Comparison of ENCODE assay signal across 10 mouse cellular contexts in the genomic region with DNA sequence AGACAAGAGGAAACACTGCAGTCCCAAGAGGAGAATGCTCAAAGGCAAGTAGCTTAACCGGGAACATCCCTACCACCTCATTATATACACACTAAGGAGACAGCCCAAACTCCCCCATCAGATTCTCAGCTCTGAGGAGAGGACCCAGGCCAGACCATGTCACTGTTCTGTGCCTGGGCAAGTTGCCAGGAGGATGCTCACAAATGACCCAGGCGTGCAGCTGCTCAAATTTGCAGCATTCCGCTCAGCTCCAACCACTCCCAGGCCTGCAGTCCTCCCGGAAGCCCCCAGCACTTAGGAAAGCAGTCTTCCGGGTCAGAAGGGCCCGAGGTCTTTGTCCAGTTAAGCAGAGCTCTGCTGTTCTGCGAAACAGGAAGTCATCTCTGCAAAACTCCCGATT. TPM values are rescaled to one million over a fixed set of nuclear protein-coding genes. Genes with fewer than 3 reads are reported as not detected.
DNase-seq lines count a peak whose midpoint lies in the region; ATAC-seq and TF ChIP-seq lines count a peak whose summit lies in the region.
"Had no signal": no experiment of that assay in that cellular context is flagged by ENCODE, and none has a peak within 500 bp of the region (broad histone marks: within the 10 kb centered on the region; RNA-seq: fewer than 3 reads in every experiment).

No protein-coding gene starts in this region.

- no peak for TF ChIP-seq POLR2A in liver, adult 2 months (IDR thresholded peaks at IDR 0.05; ENCODE audit: extremely low read depth, insufficient read depth, low read length)

- peak overlapping the region; percentile 68 for H3K27ac ChIP-seq in intestine, embryonic 14.5 days (ENCODE audit: low read depth)
- no peak overlapping the region for H3K27ac ChIP-seq in intestine, postnatal 0 days (ENCODE audit: low read depth, low read length)
- no peak overlapping the region for H3K27ac ChIP-seq in embryonic facial prominence, embryonic 10.5 days (replicated peaks)
- no peak overlapping the region for H3K27ac ChIP-seq in liver, adult 2 months (replicated peaks; ENCODE audit: insufficient read depth, low read depth, low read length)
- H3K27ac ChIP-seq: neural tube, embryonic 12.5 days had no signal

- peak; percentile 78 for DNase-seq in intestine, embryonic 14.5 days (ENCODE audit: low spot score)
- DNase-seq in embryonic facial prominence, embryonic 10.5 days (ENCODE audit: low spot score) = peak; percentile 21
- peak; percentile 63 to 72 for DNase-seq in heart, postnatal 14 days
- DNase-seq in liver, adult 2 months (ENCODE audit: extremely low read depth, low read depth, low spot score) = peak; percentile 29
- DNase-seq in c-Kit-positive CD71-positive TER-119-positive erythroid progenitor cells, embryonic 14.5 days (ENCODE audit: low spot score) = no peak
- DNase-seq in urinary bladder, adult 2 months (ENCODE audit: low spot score) = no peak

- peaks cover 46% of the 10 kb centered on the region for H3K4me1 ChIP-seq in intestine, embryonic 14.5 days (replicated peaks; ENCODE audit: control insufficient read depth, insufficient read depth, low read length)
- H3K4me1 ChIP-seq in intestine, postnatal 0 days (replicated peaks; ENCODE audit: control insufficient read depth, insufficient read depth, low read length) = peaks cover 15% of the 10 kb centered on the region
- peaks cover 72% of the 10 kb centered on the region for H3K4me1 ChIP-seq in embryonic facial prominence, embryonic 10.5 days
- H3K4me1 ChIP-seq in liver, adult 2 months (ENCODE audit: control insufficient read depth, insufficient read depth, low read length) = peaks cover 23% of the 10 kb centered on the region

- H3K79me2 ChIP-seq in liver, adult 2 months (ENCODE audit: control insufficient read depth, insufficient read depth, low read length) = peaks cover 59% of the 10 kb centered on the region

- intact Hi-C loops in heart, postnatal 14 days (cut with DNase I) = no loop called here

- no peak for TF ChIP-seq CTCF in intestine, postnatal 0 days (IDR thresholded peaks at IDR 0.05; ENCODE audit: low read depth)
- no peak for TF ChIP-seq CTCF in liver, adult 2 months (IDR thresholded peaks at IDR 0.05; ENCODE audit: low read depth, low read length)

- no peak overlapping the region for H3K4me2 ChIP-seq in intestine, embryonic 14.5 days (ENCODE audit: low read length)
- H3K4me2 ChIP-seq in intestine, postnatal 0 days (replicated peaks; ENCODE audit: low read depth) = no peak overlapping the region
- H3K4me2 ChIP-seq: neural tube, embryonic 12.5 days had no signal

- ATAC-seq in intestine, embryonic 14.5 days (replicated peaks; ENCODE audit: low FRiP score, low TSS enrichment, low read depth) = peak; percentile 71
- ATAC-seq in intestine, postnatal 0 days = no peak
- no peak for ATAC-seq in inflammation-experienced regulatory T-cells, adult 6 months

- no peaks in the 10 kb centered on the region for H3K36me3 ChIP-seq in intestine, embryonic 14.5 days (ENCODE audit: control insufficient read depth, insufficient read depth, low read length)
- H3K36me3 ChIP-seq in intestine, postnatal 0 days (ENCODE audit: control insufficient read depth, insufficient read depth) = no peaks in the 10 kb centered on the region
- H3K36me3 ChIP-seq in embryonic facial prominence, embryonic 10.5 days (replicated peaks) = no peaks in the 10 kb centered on the region
- H3K36me3 ChIP-seq in liver, adult 2 months (ENCODE audit: control insufficient read depth, insufficient read depth, low read length) = no peaks in the 10 kb centered on the region
- H3K36me3 ChIP-seq: neural tube, embryonic 12.5 days had no signal

- no peak overlapping the region for H3K4me3 ChIP-seq in intestine, embryonic 14.5 days (ENCODE audit: low read depth, low read length)
- H3K4me3 ChIP-seq in intestine, postnatal 0 days (ENCODE audit: low read depth, low read length) = no peak overlapping the region
- H3K4me3 ChIP-seq in embryonic facial prominence, embryonic 10.5 days = no peak overlapping the region
- H3K4me3 ChIP-seq in liver, adult 2 months (ENCODE audit: insufficient read depth, low read depth, low read length) = no peak overlapping the region
- H3K4me3 ChIP-seq: erythroblast, embryonic 14.5 days; neural tube, embryonic 12.5 days had no signal

- WGBS in intestine, embryonic 14.5 days = 22% methylated on average over 8 of the region's 8 CpGs
- 38% methylated on average over 8 of the region's 8 CpGs for WGBS in intestine, postnatal 0 days
- WGBS in embryonic facial prominence, embryonic 10.5 days = 69% methylated on average over 8 of the region's 8 CpGs
- 50% methylated on average over 8 of the region's 8 CpGs for WGBS in liver, adult 2 months

- no peaks in the 10 kb centered on the region for H3K27me3 ChIP-seq in intestine, embryonic 14.5 days (replicated peaks; ENCODE audit: control insufficient read depth, insufficient read depth, low read length)
- no peaks in the 10 kb centered on the region for H3K27me3 ChIP-seq in intestine, postnatal 0 days (replicated peaks; ENCODE audit: control insufficient read depth, insufficient read depth, low read length)
- no peaks in the 10 kb centered on the region for H3K27me3 ChIP-seq in embryonic facial prominence, embryonic 10.5 days (replicated peaks; ENCODE audit: low read depth, poor library complexity, severe bottlenecking)
- no peaks in the 10 kb centered on the region for H3K27me3 ChIP-seq in liver, adult 2 months (ENCODE audit: control insufficient read depth, insufficient read depth, low read length)
- H3K27me3 ChIP-seq: neural tube, embryonic 12.5 days had no signal

- H3K9ac ChIP-seq in intestine, embryonic 14.5 days (ENCODE audit: low read length) = no peak overlapping the region
- H3K9ac ChIP-seq in intestine, postnatal 0 days (ENCODE audit: low read depth, low read length) = no peak overlapping the region
- H3K9ac ChIP-seq in liver, adult 2 months (ENCODE audit: low read depth, low read length) = no peak overlapping the region
- H3K9ac ChIP-seq: neural tube, embryonic 12.5 days had no signal

- H3K9me3 ChIP-seq in intestine, embryonic 14.5 days (ENCODE audit: control insufficient read depth, low read length) = no peaks in the 10 kb centered on the region
- no peaks in the 10 kb centered on the region for H3K9me3 ChIP-seq in intestine, postnatal 0 days (ENCODE audit: control insufficient read depth)
- H3K9me3 ChIP-seq in embryonic facial prominence, embryonic 10.5 days = no peaks in the 10 kb centered on the region
- H3K9me3 ChIP-seq: neural tube, embryonic 12.5 days had no signal

RNA-seq across cellular contexts. Expression of a gene that starts 31.6 kb away (rescaled TPM):
- polyA plus RNA-seq in intestine, embryonic 14.5 days (2014; fragmentation: Nextera tagmentation; extraction: Ambion mirVana) = 49.3 and 51.6 TPM in 2 replicates
- 39.2 and 40.7 TPM in 2 replicates for polyA plus RNA-seq in intestine, postnatal 0 days (2015; fragmentation: Nextera tagmentation; extraction: Ambion mirVana)
- polyA plus RNA-seq in embryonic facial prominence, embryonic 10.5 days (2016; fragmentation: Nextera tagmentation; extraction: Ambion mirVana) = 39.9 and 43.0 TPM in 2 replicates
- 10 to 100 TPM; 68.0 to 69.3 TPM for total RNA-seq in heart, postnatal 14 days (2021)
- total RNA-seq in liver, adult 2 months (2014; rRNA removed) = 10.1 and 12.6 TPM in 2 replicates
- polyA plus RNA-seq in liver, adult 2 months (2012; rRNA removed) = 8.6 and 9.3 TPM in 2 replicates
- polyA plus RNA-seq in inflammation-experienced regulatory T-cells, adult 6 months (2017; shearing (Covaris generic)) = 10 to 100 TPM; 54.0 to 65.8 (median 54.6) TPM
- polyA plus RNA-seq in urinary bladder, adult 2 months (2012; rRNA removed) = 60.4 and 67.3 TPM in 2 replicates

Comparison
In these comparisons a context has a peak if more than half of its experiments do, and no peak if none do; other contexts are left out.
1. DNase-seq: peak in intestine, embryonic 14.5 days (single experiment), embryonic facial prominence, embryonic 10.5 days (single experiment), heart, postnatal 14 days (2 of 2) and liver, adult 2 months (single experiment); none in c-Kit-positive CD71-positive TER-119-positive erythroid progenitor cells, embryonic 14.5 days (single experiment) and urinary bladder, adult 2 months (single experiment).